Mouse (Mus musculus) A20 (cell line): ENCODE results near the gene Pnpla1.
"Not testable (repeated sequence)": the region's sequence is repeated elsewhere in the genome, so short reads cannot be mapped to it uniquely, and the experiment has no call there.

ENCODE experiments used
- DNase-seq: peaks from one replicate; pipeline ENCODE4 v3.0.0-alpha.2; 2011; ENCODE audit warnings: low read depth, low spot score

The Pnpla1 gene

DNA sequence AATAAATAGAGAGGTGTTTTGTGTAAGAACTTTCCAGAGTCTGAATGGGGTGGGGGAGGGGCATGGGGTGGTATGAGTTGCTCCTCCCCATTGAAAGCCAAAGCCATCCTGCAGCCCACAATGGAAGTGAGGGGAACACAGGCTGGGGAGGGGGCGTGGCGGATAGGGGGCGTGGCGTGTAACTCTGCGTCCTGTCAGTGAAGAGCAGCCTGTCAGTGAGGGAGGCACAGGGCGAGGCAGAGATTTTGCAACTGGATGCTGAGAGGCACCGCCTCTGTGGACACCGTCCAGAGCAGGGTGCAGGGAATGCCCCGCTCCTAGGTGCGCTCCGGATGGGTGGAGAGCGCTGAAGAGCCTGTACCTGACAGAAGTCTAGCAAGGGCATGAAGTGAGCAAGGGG is at the start of gene Pnpla1:
Pnpla1 (plus strand) TSS at position 207 of the 400 bp plus-strand sequence.
- DNase-seq, result no peak

DNA sequence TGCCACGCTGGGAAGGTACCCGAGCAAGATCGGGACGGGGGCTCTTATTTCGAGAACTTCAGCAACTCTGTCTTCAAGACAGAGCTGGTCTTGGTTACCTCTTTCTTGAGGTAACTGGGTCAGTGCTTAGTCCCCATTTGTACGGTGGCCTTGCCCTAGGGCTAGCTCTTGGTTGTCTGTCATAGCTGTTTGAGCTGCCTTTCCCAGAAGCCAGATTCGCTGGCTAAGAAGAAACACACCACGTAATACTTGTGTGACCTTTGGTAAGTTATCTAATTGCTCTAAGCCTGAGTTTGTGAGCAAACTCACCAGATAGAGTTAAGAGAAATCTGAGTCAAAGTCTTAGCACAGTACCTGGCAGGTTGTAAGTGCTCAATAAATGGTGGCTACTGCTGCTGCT is 49.5 kb upstream of the Pnpla1 start:
- no peak for DNase-seq

DNA sequence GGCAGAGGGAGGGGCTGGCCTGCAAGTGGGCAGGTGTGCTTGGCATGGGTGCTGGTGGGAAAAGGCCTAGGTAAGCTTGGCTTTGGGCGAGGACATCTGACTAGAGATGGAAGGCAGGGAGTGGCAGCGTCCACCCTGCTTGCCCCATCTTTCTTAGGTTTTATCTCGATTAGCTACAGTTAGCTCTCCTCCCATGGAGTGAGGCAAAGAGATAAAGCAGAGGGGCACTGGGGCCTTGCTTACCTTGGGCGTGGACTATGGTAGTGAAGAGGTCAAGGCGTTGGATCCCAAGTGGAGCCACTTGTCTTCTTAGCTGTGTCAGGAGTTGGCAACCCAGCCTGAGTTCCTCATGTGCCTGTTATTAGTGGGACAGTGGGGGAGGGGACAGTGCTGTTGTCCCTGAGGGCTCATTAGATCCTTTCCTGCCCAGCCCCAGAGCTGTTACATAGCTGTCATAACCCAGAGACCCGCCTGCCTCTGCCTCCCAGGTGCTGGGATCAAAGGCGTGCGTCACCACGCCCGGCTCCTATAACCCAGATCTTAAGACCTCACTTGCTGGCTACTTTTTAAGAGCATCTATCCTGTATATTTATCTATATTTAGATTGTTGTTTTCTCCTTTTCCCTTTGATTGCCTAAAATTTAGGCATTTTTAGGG is 48.9 kb upstream of the Pnpla1 start:
- no peak for DNase-seq

DNA sequence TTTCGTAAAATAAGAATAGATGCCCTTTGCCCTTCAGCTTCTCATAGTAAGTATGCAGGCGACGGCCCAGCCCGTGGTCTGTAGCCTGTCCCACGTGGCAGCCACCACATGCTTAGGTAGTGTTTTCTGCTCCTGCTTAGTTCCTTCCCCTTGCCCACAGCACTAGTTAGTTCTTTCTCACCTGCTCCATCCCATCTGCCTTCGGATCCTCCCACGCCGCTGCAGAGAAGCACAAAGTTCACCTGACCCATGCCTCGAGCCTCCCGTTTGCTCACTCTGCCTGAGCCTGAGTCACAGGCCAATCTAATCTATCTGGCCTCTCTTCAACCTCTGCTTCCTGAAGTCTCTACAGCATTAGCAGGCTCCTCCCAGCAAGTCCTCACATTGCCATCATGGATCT is 45.9 kb upstream of the Pnpla1 start:
- DNase-seq, result no peak

DNA sequence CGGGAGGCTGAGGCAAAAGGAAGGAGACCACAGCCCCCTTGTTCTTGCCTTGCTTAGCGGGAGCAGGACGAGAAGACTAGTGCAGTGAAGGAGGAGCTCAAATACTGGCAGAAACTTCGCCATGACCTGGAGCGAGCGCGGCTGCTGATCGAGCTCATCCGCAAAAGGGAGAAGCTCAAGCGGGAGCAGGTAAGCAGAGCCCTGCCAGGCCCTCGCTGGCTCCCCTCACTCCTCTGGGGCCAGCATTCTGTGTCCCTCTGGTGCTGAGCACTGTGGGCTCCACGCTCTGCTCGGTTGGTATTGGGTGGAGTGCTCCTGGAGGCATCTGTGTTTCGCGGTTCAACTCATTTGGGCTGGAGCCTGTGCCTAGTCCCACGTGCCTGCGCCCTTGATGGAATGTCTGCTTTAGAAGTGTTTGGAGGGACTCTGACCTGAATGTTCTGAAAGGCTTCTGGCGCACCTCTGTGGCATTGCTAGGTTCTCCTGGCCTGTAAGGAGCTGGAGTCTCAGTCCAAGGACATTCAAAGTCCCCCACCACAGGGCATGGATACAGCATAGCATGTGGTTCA is 43.6 kb upstream of the Pnpla1 start:
- no peak for DNase-seq

GRCm38 (mm10) chr17:28815384-28816004 is 42.7 kb upstream of the Pnpla1 start:
- no peak for DNase-seq

- DNase-seq, result not testable (repeated sequence)
These were observed 41.9 kb upstream of the Pnpla1 start for GRCm38 (mm10) chr17:28816326-28816725.

DNA sequence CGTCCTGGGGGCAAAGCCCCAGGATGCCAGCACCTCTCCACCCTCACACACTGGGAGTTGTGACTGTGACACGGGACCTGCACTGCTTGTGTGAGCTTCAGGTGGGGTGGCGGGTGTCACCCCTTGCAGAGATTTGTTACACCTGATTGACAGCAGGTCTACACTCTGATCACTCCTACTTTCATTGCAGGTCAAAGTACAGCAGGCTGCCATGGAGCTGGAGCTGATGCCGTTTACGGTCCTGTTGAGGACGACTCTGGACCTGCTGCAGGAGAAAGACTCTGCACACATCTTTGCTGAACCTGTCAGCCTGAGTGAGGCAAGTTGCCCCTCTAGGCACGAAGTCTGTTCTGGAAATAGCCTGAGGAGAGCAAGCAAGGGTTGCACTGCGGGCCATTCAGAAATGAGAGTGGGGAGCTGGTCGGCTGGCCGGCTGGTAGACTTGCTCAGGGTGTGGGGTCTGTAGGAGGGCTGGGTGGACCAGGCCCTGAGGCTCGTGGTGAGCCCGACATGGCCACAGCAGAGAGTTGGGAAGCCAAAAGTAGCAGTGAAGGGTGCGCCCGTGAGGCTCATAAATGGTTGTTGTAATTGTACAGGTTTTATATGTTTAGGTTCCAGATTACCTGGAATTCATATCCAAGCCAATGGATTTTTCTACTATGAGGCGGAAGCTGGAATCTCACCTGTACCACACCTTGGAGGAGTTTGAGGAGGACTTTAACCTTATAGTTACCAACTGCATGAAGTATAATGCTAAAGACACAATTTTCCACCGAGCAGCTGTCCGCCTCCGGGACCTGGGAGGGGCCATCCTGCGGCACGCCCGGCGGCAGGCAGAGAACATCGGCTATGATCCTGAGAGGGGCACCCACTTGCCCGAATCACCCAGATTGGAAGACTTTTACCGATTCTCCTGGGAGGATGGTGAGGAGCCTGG is 41.1 kb upstream of the Pnpla1 start:
- DNase-seq, result no peak

DNA sequence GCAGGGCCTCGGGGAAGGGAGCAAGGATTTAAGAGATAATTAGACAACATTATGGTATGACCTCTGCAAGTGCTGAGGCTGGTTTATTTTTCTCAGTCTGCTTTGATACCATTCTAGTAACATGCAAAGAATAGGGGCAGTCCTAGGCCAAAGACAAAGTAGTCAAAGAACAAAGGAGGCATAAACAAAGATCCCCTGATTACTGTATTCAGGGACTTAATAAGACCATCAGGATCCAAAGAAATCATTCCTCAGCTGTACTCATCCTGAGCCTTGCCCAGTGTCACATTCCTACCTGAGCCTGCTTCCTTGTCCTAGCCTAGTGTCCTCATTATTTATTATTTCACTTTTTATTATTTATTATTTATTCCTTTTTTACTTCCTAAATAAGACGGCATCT is 38.0 kb upstream of the Pnpla1 start:
- DNase-seq, result no peak

DNA sequence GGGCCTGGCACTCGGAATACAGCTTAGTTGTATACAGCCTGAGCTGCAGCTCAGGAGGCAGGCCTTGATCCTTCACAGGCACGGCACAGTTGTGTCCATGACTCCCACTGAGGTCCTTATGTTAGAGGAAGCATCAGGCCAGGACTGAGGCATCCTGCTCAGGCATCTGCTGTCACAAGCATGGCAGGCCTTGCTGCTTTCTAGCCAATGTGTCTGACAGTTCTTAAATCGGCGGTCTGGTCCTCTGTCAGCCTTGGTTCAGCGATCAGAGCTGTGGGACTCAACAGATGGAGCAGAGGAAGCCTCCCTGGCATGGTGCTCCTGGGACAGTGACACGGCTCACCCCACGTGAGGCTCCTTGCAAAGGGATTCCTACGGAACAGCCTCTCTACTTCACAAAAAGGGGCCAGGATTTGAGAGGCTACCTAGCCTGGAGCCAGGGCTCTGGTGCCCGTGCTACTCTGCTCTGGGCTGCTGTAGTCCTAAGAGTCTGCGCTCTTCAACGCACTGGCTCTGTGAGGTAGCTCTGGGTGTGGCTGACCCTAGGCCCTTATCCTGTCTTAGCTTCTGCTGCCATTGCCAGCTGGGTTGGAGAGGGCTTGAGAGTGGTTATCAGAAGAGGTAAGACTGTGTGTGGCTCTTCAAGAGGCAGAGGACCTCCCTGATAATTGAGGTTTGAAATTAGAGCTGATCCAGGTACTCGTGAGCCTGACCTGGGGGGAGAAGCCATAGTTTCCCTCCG is 35.0 kb upstream of the Pnpla1 start:
- DNase-seq, result no peak

- no peak for DNase-seq
These were observed 34.5 kb upstream of the Pnpla1 start for GRCm38 (mm10) chr17:28823749-28824148.

DNA sequence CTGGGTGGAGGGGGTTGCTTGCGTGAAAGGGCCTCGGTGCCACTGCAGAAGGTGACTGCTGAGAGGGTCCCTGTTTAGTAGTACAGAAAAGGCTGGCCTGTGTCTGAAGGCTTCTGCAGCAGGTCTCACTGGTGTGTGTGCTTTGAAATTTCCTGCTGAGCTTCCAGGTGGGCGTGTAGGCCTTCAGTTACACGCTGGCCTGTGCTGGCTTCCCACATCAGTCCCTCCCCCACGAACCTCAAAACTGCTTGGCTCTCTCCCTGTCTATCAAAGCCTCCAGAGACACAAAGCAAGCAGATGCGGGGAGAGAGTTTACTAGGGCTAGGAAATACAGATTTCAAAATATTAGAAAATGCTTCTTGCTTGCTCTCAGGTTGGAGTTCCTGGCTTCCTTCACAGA is 33.3 kb upstream of the Pnpla1 start:
- no peak for DNase-seq

GRCm38 (mm10) chr17:28825359-28826041 is 32.7 kb upstream of the Pnpla1 start:
- DNase-seq, result no peak

- no peak for DNase-seq
These were observed 30.5 kb upstream of the Pnpla1 start for GRCm38 (mm10) chr17:28827665-28828231.

DNA sequence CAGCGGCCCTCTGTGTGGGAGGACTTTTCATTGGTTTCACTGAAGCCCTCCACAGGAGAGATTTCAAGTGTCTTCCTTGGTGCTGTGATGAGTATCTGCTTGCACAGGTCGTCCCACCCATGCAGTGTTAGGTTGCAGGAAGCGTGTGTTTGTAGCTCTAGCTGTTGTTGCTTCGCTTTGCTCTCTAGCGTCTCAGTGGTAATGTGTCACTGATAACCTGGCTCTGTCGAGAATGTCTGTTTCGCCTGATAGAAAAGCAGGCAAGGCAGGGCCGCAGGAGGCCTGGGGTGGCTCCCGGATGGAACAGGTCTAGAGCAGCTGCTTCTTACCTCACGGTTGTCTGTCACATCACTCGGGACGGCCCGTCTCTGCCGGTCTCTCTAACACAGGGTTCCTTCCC is 29.1 kb upstream of the Pnpla1 start:
- no peak for DNase-seq

- DNase-seq, result no peak
These were observed 27.1 kb upstream of the Pnpla1 start for GRCm38 (mm10) chr17:28831065-28831464.

DNA sequence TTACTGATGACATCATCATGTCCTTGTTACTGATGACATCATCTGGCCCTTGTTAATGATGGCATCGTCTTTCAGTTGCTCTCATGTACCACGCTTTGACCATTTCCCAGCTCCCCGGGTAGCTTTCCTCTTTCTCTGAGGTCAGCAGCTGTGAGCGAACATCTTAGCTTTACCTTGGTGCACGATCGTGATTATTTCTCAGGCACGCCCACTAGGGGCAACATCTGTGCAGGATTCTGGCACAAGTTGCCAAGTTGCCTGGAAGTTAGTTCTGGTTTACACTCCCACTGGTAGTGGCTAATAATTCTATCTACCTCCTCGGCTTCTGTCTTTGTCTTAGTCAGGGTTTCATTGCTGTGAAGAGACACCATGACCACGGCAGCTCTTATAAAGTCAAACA is 26.2 kb upstream of the Pnpla1 start:
- DNase-seq, result no peak

GRCm38 (mm10) chr17:28832875-28833274 is 25.3 kb upstream of the Pnpla1 start:
- DNase-seq, result no peak

- DNase-seq, result peak; percentile 70
These were observed 23.5 kb upstream of the Pnpla1 start for GRCm38 (mm10) chr17:28834676-28835075.

GRCm38 (mm10) chr17:28837840-28838239 is 20.4 kb upstream of the Pnpla1 start:
- no peak for DNase-seq

DNA sequence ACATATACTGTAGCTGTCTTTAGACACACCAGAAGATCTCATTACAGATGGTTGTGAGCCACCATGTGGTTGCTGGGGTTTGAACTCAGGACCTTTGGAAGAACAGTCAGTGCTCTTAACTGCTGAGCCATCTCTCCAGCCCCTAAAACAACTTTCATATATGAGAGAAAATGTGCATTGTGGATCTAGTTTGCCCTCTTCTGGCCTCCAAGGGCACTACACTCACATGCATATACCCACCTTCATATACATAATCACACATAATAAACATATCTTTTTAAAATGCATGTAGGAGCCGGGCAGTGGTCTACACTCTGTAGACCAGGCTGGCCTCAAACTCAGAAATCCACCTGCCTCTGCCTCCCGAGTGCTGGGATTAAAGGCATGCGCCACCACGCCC is 16.3 kb upstream of the Pnpla1 start:
- DNase-seq, result peak; percentile 32
